Mouse (Mus musculus): Measurements from ENCODE around the gene C530008M17Rik. TPM values are rescaled to one million over a fixed set of nuclear protein-coding genes. Genes with fewer than 3 reads are reported as not detected.
A peak's percentile ranks its signal among the peaks of the same experiment; 100 is the strongest.

Gene C530008M17Rik
- polyA plus RNA-seq, 1 experiment from 2014 or later, result 18.9 TPM

- DNase-seq (ENCODE audit: low spot score), result no peak
Measured at GRCm38 (mm10) chr5:76789881-76790280, 133.6 kb downstream of the C530008M17Rik start.

GRCm38 (mm10) chr5:76791280-76791679 is 135.0 kb downstream of the C530008M17Rik start:
- H3K9ac ChIP-seq (replicated peaks; ENCODE audit: low read length), result no peak overlapping the region
- no peak for ATAC-seq (replicated peaks; ENCODE audit: insufficient number of reproducible peaks, low FRiP score, low TSS enrichment, low read depth)
- H3K27me3 ChIP-seq (ENCODE audit: control insufficient read depth, insufficient read depth, low read length), result no peaks in the 10 kb centered on the region
- no peak overlapping the region for H3K4me3 ChIP-seq (ENCODE audit: low read depth, low read length)
- H3K4me1 ChIP-seq (ENCODE audit: control insufficient read depth, insufficient read depth, low read length), result no peaks in the 10 kb centered on the region
- no peak overlapping the region for H3K27ac ChIP-seq (replicated peaks; ENCODE audit: low read depth, low read length)
- WGBS, result 84% methylated on average over 4 of the region's 4 CpGs
- no peaks in the 10 kb centered on the region; the same call in 1 of the 2 replicates for H3K36me3 ChIP-seq (replicated peaks; ENCODE audit: control insufficient read depth, insufficient read depth, low read depth, low read length)
- H3K4me2 ChIP-seq (ENCODE audit: low read depth, low read length), result no peak overlapping the region
- DNase-seq (ENCODE audit: low spot score), result no peak
- no peaks in the 10 kb centered on the region for H3K9me3 ChIP-seq (replicated peaks; ENCODE audit: control insufficient read depth, low read length)

More at GRCm38 (mm10) chr5:76789881-76790280, 133.6 kb downstream of the C530008M17Rik start:
- H3K9me3 ChIP-seq (replicated peaks; ENCODE audit: control insufficient read depth, low read length), result no peaks in the 10 kb centered on the region
- H3K4me3 ChIP-seq (ENCODE audit: low read depth, low read length), result no peak overlapping the region
- no peak overlapping the region for H3K27ac ChIP-seq (replicated peaks; ENCODE audit: low read depth, low read length)
- no peak overlapping the region for H3K4me2 ChIP-seq (ENCODE audit: low read depth, low read length)
- no peak overlapping the region for H3K9ac ChIP-seq (replicated peaks; ENCODE audit: low read length)
- H3K36me3 ChIP-seq (replicated peaks; ENCODE audit: control insufficient read depth, insufficient read depth, low read depth, low read length), result no peaks in the 10 kb centered on the region; the same call in 1 of the 2 replicates
- no peaks in the 10 kb centered on the region for H3K4me1 ChIP-seq (ENCODE audit: control insufficient read depth, insufficient read depth, low read length)
- 93% methylated on average over 4 of the region's 4 CpGs for WGBS
- no peak for ATAC-seq (replicated peaks; ENCODE audit: insufficient number of reproducible peaks, low FRiP score, low TSS enrichment, low read depth)
- H3K27me3 ChIP-seq (ENCODE audit: control insufficient read depth, insufficient read depth, low read length), result no peaks in the 10 kb centered on the region

GRCm38 (mm10) chr5:76792720-76793119 is 136.4 kb downstream of the C530008M17Rik start:
- H3K9me3 ChIP-seq (replicated peaks; ENCODE audit: control insufficient read depth, low read length), result no peaks in the 10 kb centered on the region
- H3K4me1 ChIP-seq (ENCODE audit: control insufficient read depth, insufficient read depth, low read length), result no peaks in the 10 kb centered on the region
- no peaks in the 10 kb centered on the region; the same call in 1 of the 2 replicates for H3K36me3 ChIP-seq (replicated peaks; ENCODE audit: control insufficient read depth, insufficient read depth, low read depth, low read length)
- WGBS, result 89% methylated on average over 6 of the region's 6 CpGs
- DNase-seq (ENCODE audit: low spot score), result no peak
- H3K9ac ChIP-seq (replicated peaks; ENCODE audit: low read length), result no peak overlapping the region
- no peak overlapping the region for H3K4me2 ChIP-seq (ENCODE audit: low read depth, low read length)
- H3K4me3 ChIP-seq (ENCODE audit: low read depth, low read length), result no peak overlapping the region
- H3K27ac ChIP-seq (replicated peaks; ENCODE audit: low read depth, low read length), result no peak overlapping the region
- H3K27me3 ChIP-seq (ENCODE audit: control insufficient read depth, insufficient read depth, low read length), result no peaks in the 10 kb centered on the region
- ATAC-seq (replicated peaks; ENCODE audit: insufficient number of reproducible peaks, low FRiP score, low TSS enrichment, low read depth), result no peak

- ATAC-seq (replicated peaks; ENCODE audit: insufficient number of reproducible peaks, low FRiP score, low TSS enrichment, low read depth) (no peak), DNase-seq (ENCODE audit: low spot score) (no peak)
- Histone ChIP-seq H3K9me3 (replicated peaks; ENCODE audit: control insufficient read depth, low read length) (no peaks in the 10 kb centered on the region), H3K9ac (replicated peaks; ENCODE audit: low read length) (no peak overlapping the region), H3K4me3 (ENCODE audit: low read depth, low read length) (no peak overlapping the region), H3K36me3 (replicated peaks; ENCODE audit: control insufficient read depth, insufficient read depth, low read depth, low read length) (no peaks in the 10 kb centered on the region; the same call in 1 of the 2 replicates), H3K27me3 (ENCODE audit: control insufficient read depth, insufficient read depth, low read length) (no peaks in the 10 kb centered on the region), H3K27ac (replicated peaks; ENCODE audit: low read depth, low read length) (no peak overlapping the region), H3K4me1 (ENCODE audit: control insufficient read depth, insufficient read depth, low read length) (no peaks in the 10 kb centered on the region), H3K4me2 (ENCODE audit: low read depth, low read length) (no peak overlapping the region)
- WGBS, result 94% methylated on average over 8 of the region's 8 CpGs
Measured at GRCm38 (mm10) chr5:76798043-76798442, 141.7 kb downstream of the C530008M17Rik start.

- ATAC-seq (replicated peaks; ENCODE audit: insufficient number of reproducible peaks, low FRiP score, low TSS enrichment, low read depth) (no peak), DNase-seq (ENCODE audit: low spot score) (peak; percentile 18)
- Histone ChIP-seq H3K27me3 (ENCODE audit: control insufficient read depth, insufficient read depth, low read length) (no peaks in the 10 kb centered on the region), H3K27ac (replicated peaks; ENCODE audit: low read depth, low read length) (no peak overlapping the region), H3K4me1 (ENCODE audit: control insufficient read depth, insufficient read depth, low read length) (no peaks in the 10 kb centered on the region), H3K4me3 (ENCODE audit: low read depth, low read length) (no peak overlapping the region), H3K9me3 (replicated peaks; ENCODE audit: control insufficient read depth, low read length) (no peaks in the 10 kb centered on the region), H3K36me3 (replicated peaks; ENCODE audit: control insufficient read depth, insufficient read depth, low read depth, low read length) (no peaks in the 10 kb centered on the region; the same call in 1 of the 2 replicates), H3K9ac (replicated peaks; ENCODE audit: low read length) (no peak overlapping the region), H3K4me2 (ENCODE audit: low read depth, low read length) (no peak overlapping the region)
- WGBS, result 90% methylated on average over 10 of the region's 10 CpGs
Measured at GRCm38 (mm10) chr5:76799471-76799870, 143.2 kb downstream of the C530008M17Rik start.

GRCm38 (mm10) chr5:76809031-76809430 is 152.7 kb downstream of the C530008M17Rik start:
- Histone ChIP-seq H3K9ac (replicated peaks; ENCODE audit: low read length) (no peak overlapping the region), H3K4me2 (ENCODE audit: low read depth, low read length) (no peak overlapping the region), H3K27ac (replicated peaks; ENCODE audit: low read depth, low read length) (no peak overlapping the region), H3K36me3 (replicated peaks; ENCODE audit: control insufficient read depth, insufficient read depth, low read depth, low read length) (no peaks in the 10 kb centered on the region), H3K9me3 (replicated peaks; ENCODE audit: control insufficient read depth, low read length) (no peaks in the 10 kb centered on the region), H3K27me3 (ENCODE audit: control insufficient read depth, insufficient read depth, low read length) (no peaks in the 10 kb centered on the region), H3K4me1 (ENCODE audit: control insufficient read depth, insufficient read depth, low read length) (no peaks in the 10 kb centered on the region), H3K4me3 (ENCODE audit: low read depth, low read length) (no peak overlapping the region)
- WGBS, result 90% methylated on average over 6 of the region's 6 CpGs
- no peak for ATAC-seq (replicated peaks; ENCODE audit: insufficient number of reproducible peaks, low FRiP score, low TSS enrichment, low read depth)
- DNase-seq (ENCODE audit: low spot score), result no peak

DNA sequence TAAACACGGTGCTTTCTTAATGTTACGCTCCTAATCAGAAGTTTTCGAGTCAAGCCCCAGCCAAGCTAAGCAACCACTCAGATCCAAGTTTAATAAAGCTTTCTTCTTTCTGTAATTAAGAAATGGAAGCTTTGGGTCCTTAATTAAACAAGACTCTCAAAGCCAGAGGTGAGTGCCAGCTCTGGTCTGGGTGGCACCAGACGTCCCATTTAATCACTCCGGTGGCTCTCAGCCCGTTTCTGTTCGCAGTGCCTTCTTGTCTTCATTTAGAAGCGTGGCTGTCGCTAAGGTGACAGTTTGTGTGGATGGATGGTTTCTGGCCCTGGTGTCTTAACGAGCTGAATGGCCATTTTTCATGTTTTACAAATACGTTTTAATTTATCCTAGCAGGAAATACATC is 158.7 kb downstream of the C530008M17Rik start:
- no peaks in the 10 kb centered on the region for H3K4me1 ChIP-seq (ENCODE audit: control insufficient read depth, insufficient read depth, low read length)
- no peak overlapping the region for H3K4me3 ChIP-seq (ENCODE audit: low read depth, low read length)
- H3K4me2 ChIP-seq (ENCODE audit: low read depth, low read length), result no peak overlapping the region
- H3K27ac ChIP-seq (replicated peaks; ENCODE audit: low read depth, low read length), result no peak overlapping the region
- ATAC-seq (replicated peaks; ENCODE audit: insufficient number of reproducible peaks, low FRiP score, low TSS enrichment, low read depth) (no peak), DNase-seq (ENCODE audit: low spot score) (no peak)
- 85% methylated on average over 11 of the region's 11 CpGs for WGBS
- no peaks in the 10 kb centered on the region for H3K9me3 ChIP-seq (replicated peaks; ENCODE audit: control insufficient read depth, low read length)
- H3K36me3 ChIP-seq (replicated peaks; ENCODE audit: control insufficient read depth, insufficient read depth, low read depth, low read length), result no peaks in the 10 kb centered on the region
- no peaks in the 10 kb centered on the region for H3K27me3 ChIP-seq (ENCODE audit: control insufficient read depth, insufficient read depth, low read length)
- no peak overlapping the region for H3K9ac ChIP-seq (replicated peaks; ENCODE audit: low read length)

DNA sequence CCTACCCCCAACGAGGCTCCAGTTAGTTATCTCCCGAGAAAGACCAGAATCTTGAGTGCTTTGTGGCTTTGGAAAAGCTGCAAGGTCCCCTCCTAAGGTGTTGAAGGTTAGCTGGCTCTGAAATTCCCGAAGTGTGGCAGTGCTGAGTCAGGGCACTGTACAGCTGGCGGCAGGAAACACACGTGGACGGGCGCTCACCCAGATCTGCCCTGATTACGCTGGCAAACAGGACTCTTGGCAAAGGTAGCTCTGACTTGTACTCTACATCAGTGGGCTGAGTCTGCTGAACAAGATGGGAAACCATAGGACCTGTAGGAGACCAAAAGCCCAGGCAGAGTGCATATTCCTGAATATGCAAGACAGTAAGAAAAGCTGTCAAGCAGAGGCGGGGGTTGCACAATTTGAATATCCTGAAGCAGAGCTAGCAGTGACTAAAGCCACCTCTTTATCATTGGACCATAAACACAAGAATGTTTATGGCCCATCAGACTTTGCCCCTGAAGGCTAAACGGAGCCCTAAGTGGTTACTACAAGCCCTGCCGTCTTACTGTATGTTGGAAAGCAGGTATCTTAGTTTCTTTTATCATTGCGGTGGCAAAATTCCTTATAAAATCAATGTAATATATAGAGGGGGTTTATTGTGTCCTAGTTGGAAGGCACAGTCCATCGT is 159.6 kb downstream of the C530008M17Rik start:
- H3K36me3 ChIP-seq (replicated peaks; ENCODE audit: control insufficient read depth, insufficient read depth, low read depth, low read length), result no peaks in the 10 kb centered on the region
- H3K27me3 ChIP-seq (ENCODE audit: control insufficient read depth, insufficient read depth, low read length), result no peaks in the 10 kb centered on the region
- 80% methylated on average over 13 of the region's 13 CpGs for WGBS
- H3K27ac ChIP-seq (replicated peaks; ENCODE audit: low read depth, low read length), result no peak overlapping the region
- H3K9ac ChIP-seq (replicated peaks; ENCODE audit: low read length), result no peak overlapping the region
- no peak for ATAC-seq (replicated peaks; ENCODE audit: insufficient number of reproducible peaks, low FRiP score, low TSS enrichment, low read depth)
- H3K4me1 ChIP-seq (ENCODE audit: control insufficient read depth, insufficient read depth, low read length), result no peaks in the 10 kb centered on the region
- H3K9me3 ChIP-seq (replicated peaks; ENCODE audit: control insufficient read depth, low read length), result no peaks in the 10 kb centered on the region
- no peak overlapping the region for H3K4me2 ChIP-seq (ENCODE audit: low read depth, low read length)
- no peak overlapping the region for H3K4me3 ChIP-seq (ENCODE audit: low read depth, low read length)
- DNase-seq (ENCODE audit: low spot score), result no peak

All from embryonic facial prominence, embryonic 11.5 days (tissue).